9 mouse cellular contexts compared by ENCODE assay signal in the genomic region with DNA sequence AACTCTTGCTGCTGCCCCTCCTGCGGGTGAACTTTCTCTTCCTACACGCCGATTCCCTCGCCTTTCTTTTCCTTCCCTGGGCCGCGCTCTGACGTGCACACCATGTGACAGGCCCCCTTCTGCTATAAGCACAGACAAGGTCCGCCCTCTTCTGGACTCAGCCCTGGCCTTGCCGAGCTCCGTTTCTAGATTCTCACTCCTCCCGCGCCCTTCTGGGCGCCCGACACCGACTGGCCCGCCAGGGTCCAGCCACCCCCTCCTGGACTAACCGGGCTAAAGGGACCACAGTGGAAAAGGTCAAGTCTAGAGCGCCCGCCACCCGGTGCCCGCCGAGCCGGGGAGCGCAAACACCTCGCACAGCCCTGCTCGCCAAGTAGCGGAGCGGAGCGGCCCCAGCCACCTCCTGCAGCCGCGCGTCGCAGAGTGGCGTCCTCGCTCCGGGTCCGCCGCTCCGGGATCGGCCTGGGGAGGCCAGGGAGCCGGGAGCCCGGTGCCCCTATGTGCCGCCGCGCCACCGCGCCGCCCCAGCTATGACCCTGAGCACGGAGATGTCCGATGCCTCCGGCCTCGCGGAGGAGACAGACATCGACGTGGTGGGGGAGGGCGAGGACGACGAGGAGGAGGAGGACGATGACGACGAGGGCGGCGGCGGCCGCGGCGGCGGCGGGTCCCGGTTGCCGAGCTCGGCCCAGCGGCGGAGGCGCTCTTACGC. TPM values are rescaled to one million over a fixed set of nuclear protein-coding genes. Genes with fewer than 3 reads are reported as not detected.
A peak's percentile ranks its signal among the peaks of the same experiment; 100 is the strongest.
DNase-seq lines count a peak whose midpoint lies in the region; ATAC-seq and TF ChIP-seq lines count a peak whose summit lies in the region.
"Had no signal": no experiment of that assay in that cellular context is flagged by ENCODE, and none has a peak within 500 bp of the region (broad histone marks: within the 10 kb centered on the region; RNA-seq: fewer than 3 reads in every experiment).

A gene (plus strand): TSS at position 153 of the 712 bp plus-strand sequence.

- DNase-seq in heart, adult 18-20 months, result peak; percentile 34 to 43
- DNase-seq in heart, adult 8-10 months (ENCODE audit: low spot score), result no peak
- peak; percentile 44 to 47 for DNase-seq in heart, adult 2 months
- peak; percentile 43 for DNase-seq in kidney, adult 2 months
- no peak for DNase-seq in left cerebral cortex, postnatal 14 days (ENCODE audit: low spot score in 2 of 2)

- no peak for TF ChIP-seq CTCF in heart, adult 2 months (IDR thresholded peaks at IDR 0.05)
- TF ChIP-seq CTCF in kidney, adult 2 months (conservative IDR thresholded peaks at IDR 0.05; ENCODE audit: insufficient read depth, insufficient read length, low read depth, low read length), result no peak
- TF ChIP-seq CTCF in olfactory bulb, adult 2 months (IDR thresholded peaks at IDR 0.05; ENCODE audit: insufficient read depth, low read depth, low read length), result no peak

- no peak within 1 kb of the TSS for H3K27ac ChIP-seq in brown adipose tissue, adult 24 weeks (replicated peaks; ENCODE audit: low read depth, low read length)
- H3K27ac ChIP-seq in heart, adult 2 months, result no peak within 1 kb of the TSS
- no peak within 1 kb of the TSS for H3K27ac ChIP-seq in kidney, adult 2 months (ENCODE audit: insufficient read depth, low read depth, low read length)
- H3K27ac ChIP-seq in lung, embryonic 15.5 days, result no peak within 1 kb of the TSS
- H3K27ac ChIP-seq in olfactory bulb, adult 2 months (ENCODE audit: insufficient read depth, low read depth, low read length), result no peak within 1 kb of the TSS

- H3K9me3 ChIP-seq in lung, embryonic 15.5 days, result no peaks in the 10 kb centered on the region

- peak within 1 kb of the TSS; percentile 58 for H3K4me3 ChIP-seq in brown adipose tissue, adult 24 weeks (ENCODE audit: insufficient read depth, low read depth, low read length)
- peak within 1 kb of the TSS; percentile 37 for H3K4me3 ChIP-seq in heart, adult 2 months
- H3K4me3 ChIP-seq in kidney, adult 2 months (ENCODE audit: insufficient read depth, low read depth, low read length), result peak within 1 kb of the TSS; percentile 44
- H3K4me3 ChIP-seq in lung, embryonic 15.5 days, result peak within 1 kb of the TSS; percentile 42
- peak within 1 kb of the TSS; percentile 27 for H3K4me3 ChIP-seq in olfactory bulb, adult 2 months (ENCODE audit: insufficient read depth, low read depth, low read length)

- no peaks in the 10 kb centered on the region for H3K36me3 ChIP-seq in heart, adult 2 months (ENCODE audit: control insufficient read depth, insufficient read depth, low read length)
- H3K36me3 ChIP-seq in kidney, adult 2 months (ENCODE audit: control insufficient read depth, insufficient read depth, low read length), result no peaks in the 10 kb centered on the region
- no peaks in the 10 kb centered on the region for H3K36me3 ChIP-seq in lung, embryonic 15.5 days

- peak; percentile 90 for ATAC-seq in lung, embryonic 15.5 days (ENCODE audit: borderline replicate concordance, extremely low read depth, low FRiP score, low TSS enrichment)

- TF ChIP-seq EP300 in heart, adult 2 months (IDR thresholded peaks at IDR 0.05; ENCODE audit: insufficient read depth, low read depth, low read length), result no peak

- H3K4me2 ChIP-seq in lung, embryonic 15.5 days, result peak within 1 kb of the TSS; percentile 88

- peaks cover 7% of the 10 kb centered on the region; the same call in 1 of the 2 replicates for H3K4me1 ChIP-seq in brown adipose tissue, adult 24 weeks (ENCODE audit: control insufficient read depth, insufficient read depth, insufficient read length, low read length)
- H3K4me1 ChIP-seq in heart, adult 2 months (ENCODE audit: control insufficient read depth, insufficient read depth, low read length), result no peaks in the 10 kb centered on the region
- no peaks in the 10 kb centered on the region for H3K4me1 ChIP-seq in kidney, adult 2 months (ENCODE audit: control insufficient read depth, insufficient read depth, low read length)
- H3K4me1 ChIP-seq in lung, embryonic 15.5 days, result peaks cover 23% of the 10 kb centered on the region
- H3K4me1 ChIP-seq in olfactory bulb, adult 2 months (ENCODE audit: control insufficient read depth, insufficient read depth, low read length), result peaks cover 15% of the 10 kb centered on the region

- H3K79me2 ChIP-seq in heart, adult 2 months (replicated peaks; ENCODE audit: control insufficient read depth, insufficient read depth, low read length), result no peaks in the 10 kb centered on the region

- intact Hi-C loops in heart, adult 2 months (cut with DNase I), result loop anchor here (10.0 kb wide), 1 partner anchor 231 kb away; no protein-coding TSS in a partner anchor
- intact Hi-C loops in left cerebral cortex, postnatal 14 days (cut with DNase I), result no loop called here

- WGBS in heart, adult 2 months, result 1% methylated on average over 68 of the region's 76 CpGs
- WGBS in kidney, adult 2 months, result under 1% methylated on average over 76 of the region's 76 CpGs
- 0% methylated on average over 72 of the region's 76 CpGs for WGBS in lung, embryonic 15.5 days
- WGBS in olfactory bulb, adult 2 months, result 1% methylated on average over 76 of the region's 76 CpGs

- no peak for TF ChIP-seq POLR2A in heart, adult 2 months (IDR thresholded peaks at IDR 0.05; ENCODE audit: insufficient read depth, low read depth, low read length)
- TF ChIP-seq POLR2A in kidney, adult 2 months (IDR thresholded peaks at IDR 0.05; ENCODE audit: low read depth, low read length), result peak; percentile 13
- TF ChIP-seq POLR2A in olfactory bulb, adult 2 months (IDR thresholded peaks at IDR 0.05; ENCODE audit: insufficient read depth, low read depth, low read length), result no peak

- peaks cover 37% of the 10 kb centered on the region for H3K27me3 ChIP-seq in heart, adult 2 months (ENCODE audit: control insufficient read depth, insufficient read depth, low read length)
- H3K27me3 ChIP-seq in kidney, adult 2 months (replicated peaks; ENCODE audit: control insufficient read depth, insufficient read depth, low read length), result peaks cover 29% of the 10 kb centered on the region
- H3K27me3 ChIP-seq in lung, embryonic 15.5 days, result peaks cover 93% of the 10 kb centered on the region

- H3K9ac ChIP-seq in heart, adult 2 months (ENCODE audit: low read depth, low read length), result peak within 1 kb of the TSS; percentile 37; the same call in 1 of the 2 replicates
- 0 out of 2 replicates have a peak within 1 kb of the TSS, but pooled peaks have one; percentile 10 for H3K9ac ChIP-seq in lung, embryonic 15.5 days

RNA-seq across cellular contexts. Expression of the gene that starts here (rescaled TPM):
- total RNA-seq in heart, adult 18-20 months (2021), result under 1 TPM; 0.05 to 0.08 TPM
- total RNA-seq in heart, adult 8-10 months (2022), result under 1 TPM in 1 of 4 experiments, not detected in 3; 0.06 TPM
- polyA plus RNA-seq in brown adipose tissue, adult 24 weeks (2012; ENCODE audit: insufficient read depth, insufficient read length, missing spikeins), result not detected in 2 replicates
- under 1 TPM in 1 of 2 experiments, not detected in 1; 0.05 TPM for total RNA-seq in heart, adult 2 months (2021)
- polyA plus RNA-seq in heart, adult 2 months (2012; rRNA removed), result 0.03 and 0.06 TPM in 2 replicates
- 0.91 and 1.1 TPM in 2 replicates for polyA plus RNA-seq in kidney, adult 2 months (2012; rRNA removed)
- 0.04 and 0.06 TPM in 2 replicates for polyA plus RNA-seq in lung, embryonic 15.5 days (2015; fragmentation: Nextera tagmentation; extraction: Ambion mirVana)
- not detected in 2 replicates for polyA plus RNA-seq in olfactory bulb, adult 2 months (2012; ENCODE audit: insufficient read depth, insufficient read length, low replicate concordance, missing spikeins)
- total RNA-seq in left cerebral cortex, postnatal 14 days (2021), result 1 to 10 TPM; 1.7 to 2.0 TPM
- total RNA-seq: MEL had no signal

Comparison
In these comparisons a context has a peak if more than half of its experiments do, and no peak if none do; other contexts are left out.
1. Peak in DNase-seq in heart, adult 18-20 months; RNA of the gene not detected or under 1 TPM.
2. Peak in DNase-seq, H3K4me3 ChIP-seq and H3K9ac ChIP-seq in heart, adult 2 months; RNA of the gene not detected or under 1 TPM.
3. Peak in ATAC-seq, H3K4me3 ChIP-seq, H3K9ac ChIP-seq and H3K4me2 ChIP-seq in lung, embryonic 15.5 days; RNA of the gene not detected or under 1 TPM.